Mouse (Mus musculus) hindbrain, embryonic 10.5 days (tissue): ENCODE data around the gene Alkbh6. TPM values are rescaled to one million over a fixed set of nuclear protein-coding genes. Genes with fewer than 3 reads are reported as not detected.

ENCODE experiments used
- DNase-seq: peaks from one replicate; pipeline ENCODE4 v3.0.0-alpha.2; 2017; ENCODE audit warnings: low spot score
- H3K27ac ChIP-seq: fragments of 300-500 bp; sonication (generic); 2 replicates; pipeline ENCODE4 v1.5.1; 2016; ENCODE audit warnings: mild to moderate bottlenecking, moderate library complexity
- H3K27me3 ChIP-seq: fragments of 300-500 bp; sonication (generic); 2 replicates; pipeline ENCODE4 v1.6.1; 2016; ENCODE audit warnings: mild to moderate bottlenecking; ENCODE audit not compliant: poor library complexity, insufficient read depth, severe bottlenecking
- H3K36me3 ChIP-seq: fragments of 300-500 bp; sonication (generic); 2 replicates; pipeline ENCODE4 v1.6.1; 2016; ENCODE audit warnings: mild to moderate bottlenecking, moderate library complexity
- H3K4me1 ChIP-seq: fragments of 300-500 bp; sonication (generic); replicated peaks from 2 replicates; pipeline ENCODE4 v1.6.1; 2016; ENCODE audit warnings: mild to moderate bottlenecking
- H3K4me3 ChIP-seq: fragments of 300-500 bp; sonication (generic); 2 replicates; pipeline ENCODE4 v1.5.1; 2016; ENCODE audit warnings: mild to moderate bottlenecking, moderate library complexity
- H3K9me3 ChIP-seq: fragments of 300-500 bp; sonication (generic); 2 replicates; pipeline ENCODE4 v1.6.1; 2016; ENCODE audit warnings: mild to moderate bottlenecking, moderate library complexity
- WGBS: fragments of 180-500 bp; shearing (Covaris S2); methylation state at CpG from one replicate; pipeline ENCODE4 v1.1.7; 2016; 5-methylcytosine and 5-hydroxymethylcytosine counted together
- polyA plus RNA-seq: library from polyadenylated mRNA; unstranded; fragments of >200 nt; fragmentation: Nextera tagmentation; extraction: Ambion mirVana; gene quantifications from 2 replicates; pipeline ENCODE4 v1.2.1, GENCODE M21; 2016

Alkbh6 gene
- polyA plus RNA-seq, 1 experiment from 2014 or later, result 117 TPM

GRCm38 (mm10) chr7:30309395-30310129, 1.0 kb downstream of the Alkbh6 start:
- no peak for DNase-seq
- H3K9me3 ChIP-seq, result no peaks in the 10 kb centered on the region
- H3K27ac ChIP-seq, result peak overlapping the region; percentile 81; the same call in 1 of the 2 replicates
- no peaks in the 10 kb centered on the region for H3K27me3 ChIP-seq
- WGBS, result 65% methylated on average over 15 of the region's 15 CpGs
- peaks cover 59% of the 10 kb centered on the region for H3K36me3 ChIP-seq
- H3K4me1 ChIP-seq, result peaks cover 32% of the 10 kb centered on the region
- peak overlapping the region; percentile 80 for H3K4me3 ChIP-seq

GRCm38 (mm10) chr7:30310136-30310535, 1.6 kb downstream of the Alkbh6 start:
- no peak overlapping the region for H3K27ac ChIP-seq
- no peak for DNase-seq
- H3K4me3 ChIP-seq, result no peak overlapping the region; the same call in 1 of the 2 replicates
- no peaks in the 10 kb centered on the region; the same call in 1 of the 2 replicates for H3K27me3 ChIP-seq
- peaks cover 38% of the 10 kb centered on the region for H3K4me1 ChIP-seq
- 91% methylated on average over 12 of the region's 12 CpGs for WGBS
- no peaks in the 10 kb centered on the region for H3K9me3 ChIP-seq
- peaks cover 55% of the 10 kb centered on the region for H3K36me3 ChIP-seq

GRCm38 (mm10) chr7:30313666-30314320, 5.3 kb downstream of the Alkbh6 start:
- Histone ChIP-seq H3K27ac (no peak overlapping the region), H3K4me3 (no peak overlapping the region), H3K36me3 (peaks cover 41% of the 10 kb centered on the region), H3K27me3 (no peaks in the 10 kb centered on the region; the same call in 1 of the 2 replicates), H3K4me1 (peaks cover 30% of the 10 kb centered on the region), H3K9me3 (no peaks in the 10 kb centered on the region)
- whole genome bisulfite sequencing, result 53% methylated on average over 27 of the region's 27 CpGs
- DNase-seq, result no peak

GRCm38 (mm10) chr7:30314721-30315155, 6.2 kb downstream of the Alkbh6 start, which contains the start of gene Syne4:
Syne4 (plus strand) TSS chr7:30314807.
- Histone ChIP-seq H3K27ac (peak within 1 kb of the TSS; percentile 79), H3K36me3 (peaks cover 43% of the 10 kb centered on the region), H3K4me1 (peaks cover 22% of the 10 kb centered on the region), H3K4me3 (peak within 1 kb of the TSS; percentile 43), H3K9me3 (no peaks in the 10 kb centered on the region), H3K27me3 (no peaks in the 10 kb centered on the region; the same call in 1 of the 2 replicates)
- peak; percentile 53 for DNase-seq
- 2% methylated on average over 9 of the region's 9 CpGs for WGBS

- Histone ChIP-seq H3K4me1 (peaks cover 22% of the 10 kb centered on the region), H3K27me3 (no peaks in the 10 kb centered on the region; the same call in 1 of the 2 replicates), H3K27ac (peak overlapping the region; percentile 79), H3K9me3 (no peaks in the 10 kb centered on the region), H3K4me3 (peak overlapping the region; percentile 43), H3K36me3 (peaks cover 36% of the 10 kb centered on the region)
- DNase-seq, result no peak
- WGBS, result 83% methylated on average over 13 of the region's 13 CpGs
Measured at GRCm38 (mm10) chr7:30315559-30316529, 7.3 kb downstream of the Alkbh6 start.

GRCm38 (mm10) chr7:30318142-30318541, 9.6 kb downstream of the Alkbh6 start:
- H3K27ac ChIP-seq, result no peak overlapping the region
- H3K27me3 ChIP-seq, result no peaks in the 10 kb centered on the region; the same call in 1 of the 2 replicates
- H3K4me3 ChIP-seq, result no peak overlapping the region
- H3K36me3 ChIP-seq, result peaks cover 16% of the 10 kb centered on the region
- H3K9me3 ChIP-seq, result no peaks in the 10 kb centered on the region
- WGBS, result 83% methylated on average over 3 of the region's 3 CpGs
- DNase-seq, result no peak
- peaks cover 38% of the 10 kb centered on the region for H3K4me1 ChIP-seq

- Histone ChIP-seq H3K36me3 (peaks cover 10% of the 10 kb centered on the region; the same call in 1 of the 2 replicates), H3K27me3 (no peaks in the 10 kb centered on the region), H3K9me3 (0 out of 2 replicates have a peak, but pooled peaks cover 4% of the 10 kb centered on the region), H3K4me1 (peaks cover 19% of the 10 kb centered on the region), H3K27ac (no peak overlapping the region), H3K4me3 (peak overlapping the region; percentile 88)
- DNase-seq, result no peak
- 83% methylated on average over 2 of the region's 2 CpGs for WGBS
Measured at GRCm38 (mm10) chr7:30320946-30321345, 12.4 kb downstream of the Alkbh6 start.

GRCm38 (mm10) chr7:30321539-30322284, 13.2 kb downstream of the Alkbh6 start, which contains the start of gene E130208F15Rik:
E130208F15Rik (plus strand) TSS chr7:30321740.
- H3K36me3 ChIP-seq, result peaks cover 7% of the 10 kb centered on the region; the same call in 1 of the 2 replicates
- peak; percentile 58 for DNase-seq
- no peaks in the 10 kb centered on the region for H3K27me3 ChIP-seq
- H3K9me3 ChIP-seq, result 0 out of 2 replicates have a peak, but pooled peaks cover 4% of the 10 kb centered on the region
- H3K27ac ChIP-seq, result peak within 1 kb of the TSS; percentile 92
- WGBS, result under 1% methylated on average over 63 of the region's 63 CpGs
- peaks cover 19% of the 10 kb centered on the region for H3K4me1 ChIP-seq
- H3K4me3 ChIP-seq, result peak within 1 kb of the TSS; percentile 88

- DNase-seq, result peak; percentile 96
- 0% methylated on average over 20 of the region's 20 CpGs for WGBS
Measured at GRCm38 (mm10) chr7:30322285-30322667, 13.8 kb downstream of the Alkbh6 start.

GRCm38 (mm10) chr7:30322865-30323264, 14.3 kb downstream of the Alkbh6 start:
- 34% methylated on average over 6 of the region's 6 CpGs for WGBS

More at GRCm38 (mm10) chr7:30322285-30322667, 13.8 kb downstream of the Alkbh6 start:
- Histone ChIP-seq H3K36me3 (peaks cover 4% of the 10 kb centered on the region; the same call in 1 of the 2 replicates), H3K9me3 (0 out of 2 replicates have a peak, but pooled peaks cover 4% of the 10 kb centered on the region), H3K4me3 (peak overlapping the region; percentile 88), H3K27ac (peak overlapping the region; percentile 92), H3K4me1 (peaks cover 22% of the 10 kb centered on the region), H3K27me3 (peaks cover 4% of the 10 kb centered on the region; the same call in 1 of the 2 replicates)

GRCm38 (mm10) chr7:30323795-30324194, 15.3 kb downstream of the Alkbh6 start, which contains the start of gene Sdhaf1:
Sdhaf1 (minus strand) TSS chr7:30323895.
- H3K36me3 ChIP-seq, result 0 out of 2 replicates have a peak, but pooled peaks cover 2% of the 10 kb centered on the region
- H3K4me3 ChIP-seq, result peak within 1 kb of the TSS; percentile 88
- peak within 1 kb of the TSS; percentile 92 for H3K27ac ChIP-seq
- WGBS, result 79% methylated on average over 3 of the region's 3 CpGs
- no peak for DNase-seq
- H3K9me3 ChIP-seq, result 0 out of 2 replicates have a peak, but pooled peaks cover 4% of the 10 kb centered on the region
- peaks cover 22% of the 10 kb centered on the region for H3K4me1 ChIP-seq
- H3K27me3 ChIP-seq, result peaks cover 6% of the 10 kb centered on the region; the same call in 1 of the 2 replicates

More at GRCm38 (mm10) chr7:30322865-30323264, 14.3 kb downstream of the Alkbh6 start:
- H3K36me3 ChIP-seq, result 0 out of 2 replicates have a peak, but pooled peaks cover 2% of the 10 kb centered on the region
- peaks cover 6% of the 10 kb centered on the region; the same call in 1 of the 2 replicates for H3K27me3 ChIP-seq
- peak overlapping the region; percentile 88 for H3K4me3 ChIP-seq
- 0 out of 2 replicates have a peak, but pooled peaks cover 4% of the 10 kb centered on the region for H3K9me3 ChIP-seq
- peaks cover 22% of the 10 kb centered on the region for H3K4me1 ChIP-seq
- peak overlapping the region; percentile 92 for H3K27ac ChIP-seq
- no peak for DNase-seq
